Mouse (Mus musculus): ENCODE measurements around the gene Eif1ad.

Eif1ad gene

DNA sequence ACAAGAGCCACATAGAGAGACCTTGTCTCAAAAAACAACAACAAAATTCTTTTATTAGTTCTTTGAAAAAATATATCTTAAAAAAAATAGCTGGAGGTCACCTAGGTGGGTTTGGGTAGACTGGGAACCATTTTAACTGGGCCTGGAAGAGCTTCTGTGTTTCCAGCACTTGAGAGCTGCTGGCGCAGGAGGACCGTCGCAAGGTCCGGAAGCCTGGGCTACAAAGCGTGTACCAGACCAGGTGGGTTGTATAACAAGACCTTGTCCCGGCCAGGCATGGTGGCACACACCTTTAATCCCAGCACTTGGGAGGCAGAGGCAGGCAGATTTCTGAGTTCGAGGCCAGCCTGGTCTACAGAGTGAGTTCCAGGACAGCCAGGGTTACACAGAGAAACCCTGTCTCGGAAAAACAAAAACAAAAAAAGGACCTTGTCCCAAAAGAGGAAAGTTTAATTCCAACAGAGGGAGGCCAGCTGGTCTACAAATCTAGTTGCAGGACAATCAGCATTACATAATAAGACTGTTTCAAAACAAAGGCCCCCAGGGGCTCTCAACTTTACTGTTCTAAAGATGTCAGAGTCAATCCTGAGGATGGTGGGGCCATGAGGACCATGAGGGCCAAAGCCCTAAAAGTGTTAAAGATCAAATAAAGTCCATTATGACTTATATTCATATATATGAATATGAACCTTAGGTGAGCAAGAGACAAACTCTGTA, 52.4 kb downstream of the Eif1ad start:
- no peak for DNase-seq (ENCODE audit: low read depth, low spot score)

DNA sequence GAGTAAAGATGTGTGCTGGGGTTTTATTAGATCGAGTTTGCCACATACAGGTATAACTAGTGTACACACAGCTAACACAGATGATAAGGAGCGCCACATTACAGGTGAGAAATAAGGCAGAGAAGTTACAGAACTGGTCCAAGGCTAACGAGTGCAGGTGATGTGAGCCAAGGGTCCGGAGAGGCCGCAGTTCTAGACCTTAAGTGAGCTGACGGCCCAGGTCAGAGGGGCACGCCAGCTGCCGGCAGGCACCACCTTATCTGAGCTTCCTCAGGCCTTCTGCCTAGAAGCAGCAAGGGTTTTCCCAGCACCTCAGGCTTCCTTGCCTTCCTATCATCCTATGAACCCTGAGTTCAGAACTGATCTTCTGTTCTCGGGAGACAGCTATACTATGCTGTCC, 53.1 kb downstream of the Eif1ad start:
- DNase-seq (ENCODE audit: low read depth, low spot score): no peak

DNA sequence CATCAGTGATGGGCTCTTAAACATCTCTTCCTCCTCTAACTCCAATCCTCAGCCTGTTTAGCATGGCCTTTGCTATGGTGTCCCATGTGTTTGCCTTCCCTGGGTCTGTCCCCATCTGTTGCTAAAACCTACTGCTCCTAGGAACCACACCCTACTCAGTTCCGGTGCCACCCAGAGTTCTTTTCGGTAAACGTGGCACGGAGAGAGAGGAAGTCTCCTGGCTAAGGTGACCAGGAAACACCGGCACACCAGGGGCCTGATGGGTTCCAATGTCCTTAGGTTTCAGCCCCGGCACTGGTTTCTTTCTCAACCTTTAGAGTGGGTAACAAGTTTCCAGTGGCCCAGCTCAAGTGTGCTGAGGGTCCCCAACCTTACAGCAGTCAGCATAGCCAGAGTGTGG, 54.0 kb downstream of the Eif1ad start:
- DNase-seq (ENCODE audit: low read depth, low spot score): no peak

All from embryo, embryonic 11.5 days (tissue).